Mouse (Mus musculus) neural tube, embryonic 14.5 days (tissue): ENCODE data around the gene Nt5c3. TPM values are rescaled to one million over a fixed set of nuclear protein-coding genes. Genes with fewer than 3 reads are reported as not detected.

ENCODE experiments used
- ATAC-seq: fragments of 200-750 bp; cut with Nextera tagmentation; 2 replicates; pipeline ENCODE4 v1.8.0; 2017; ENCODE audit warnings: low read depth, mild to moderate bottlenecking, moderate TSS enrichment, moderate library complexity
- H3K27ac ChIP-seq: fragments of 300-500 bp; sonication (generic); 2 replicates; pipeline ENCODE4 v1.5.1; 2014; ENCODE audit warnings: low read depth, mild to moderate bottlenecking, control low read depth, low read length, moderate library complexity, mixed read lengths
- H3K27me3 ChIP-seq: fragments of 300-500 bp; sonication (generic); 2 replicates; pipeline ENCODE4 v1.6.1; 2014; ENCODE audit warnings: low read length; ENCODE audit not compliant: control insufficient read depth, insufficient read depth
- H3K36me3 ChIP-seq: fragments of 300-500 bp; sonication (generic); 2 replicates; pipeline ENCODE4 v1.6.1; 2014; ENCODE audit warnings: low read length, mixed read lengths; ENCODE audit not compliant: control insufficient read depth, insufficient read depth
- H3K4me1 ChIP-seq: fragments of 300-500 bp; sonication (generic); 2 replicates; pipeline ENCODE4 v1.6.1; 2014; ENCODE audit warnings: low read length; ENCODE audit not compliant: control insufficient read depth, insufficient read depth
- H3K4me2 ChIP-seq: fragments of 300-500 bp; sonication (generic); 2 replicates; pipeline ENCODE4 v1.6.1; 2014; ENCODE audit warnings: mild to moderate bottlenecking, low read depth, low read length, control low read depth
- H3K4me3 ChIP-seq: fragments of 300-500 bp; sonication (generic); 2 replicates; pipeline ENCODE4 v1.5.1; 2014; ENCODE audit warnings: low read depth, low read length, control low read depth, mixed read lengths
- H3K9ac ChIP-seq: fragments of 300-500 bp; sonication (generic); replicated peaks from 2 replicates; pipeline ENCODE4 v1.6.1; 2014; ENCODE audit warnings: low read depth, mild to moderate bottlenecking, control low read depth, low read length, mixed read lengths
- H3K9me3 ChIP-seq: fragments of 300-500 bp; sonication (generic); 2 replicates; pipeline ENCODE4 v1.6.1; 2016; ENCODE audit warnings: low read length; ENCODE audit not compliant: control insufficient read depth
- WGBS: fragments of 180-500 bp; shearing (Covaris S2); extraction: QIAGEN DNeasy Blood & Tissue Kit; methylation state at CpG from one replicate; pipeline ENCODE4 v1.1.7; 2014; 5-methylcytosine and 5-hydroxymethylcytosine counted together
- polyA plus RNA-seq: library from polyadenylated mRNA; unstranded; fragments of >200 nt; fragmentation: Nextera tagmentation; extraction: Ambion mirVana; gene quantifications from 2 replicates; pipeline ENCODE4 v1.2.1, GENCODE M21; 2014

The Nt5c3 gene
- polyA plus RNA-seq, 1 experiment from 2014 or later = 180 TPM

- ATAC-seq = no peak
- H3K27ac ChIP-seq = no peak overlapping the region
- H3K9me3 ChIP-seq = no peaks in the 10 kb centered on the region
- no peaks in the 10 kb centered on the region for H3K27me3 ChIP-seq
- 0 out of 2 replicates have a peak, but pooled peaks cover 5% of the 10 kb centered on the region for H3K4me1 ChIP-seq
- no peaks in the 10 kb centered on the region for H3K36me3 ChIP-seq
- H3K4me2 ChIP-seq = no peak overlapping the region
- H3K9ac ChIP-seq = no peak overlapping the region
- 95% methylated on average over 7 of the region's 7 CpGs for WGBS
- H3K4me3 ChIP-seq = no peak overlapping the region
Observed at GRCm38 (mm10) chr6:56919330-56920044, 4.2 kb downstream of the Nt5c3 start.

- WGBS = 86% methylated on average over 12 of the region's 12 CpGs
Observed at GRCm38 (mm10) chr6:56917578-56918368, 6.0 kb downstream of the Nt5c3 start.

GRCm38 (mm10) chr6:56916279-56916678, 7.5 kb downstream of the Nt5c3 start:
- H3K27me3 ChIP-seq = no peaks in the 10 kb centered on the region
- H3K36me3 ChIP-seq = no peaks in the 10 kb centered on the region
- no peak for ATAC-seq
- H3K9ac ChIP-seq = no peak overlapping the region
- no peak overlapping the region for H3K27ac ChIP-seq
- no peak overlapping the region for H3K4me2 ChIP-seq
- WGBS = 80% methylated on average over 2 of the region's 2 CpGs
- no peak overlapping the region for H3K4me3 ChIP-seq
- no peaks in the 10 kb centered on the region for H3K4me1 ChIP-seq
- no peaks in the 10 kb centered on the region for H3K9me3 ChIP-seq

More at GRCm38 (mm10) chr6:56917578-56918368, 6.0 kb downstream of the Nt5c3 start:
- no peak overlapping the region for H3K27ac ChIP-seq
- H3K4me3 ChIP-seq = no peak overlapping the region
- H3K4me1 ChIP-seq = 0 out of 2 replicates have a peak, but pooled peaks cover 5% of the 10 kb centered on the region
- H3K36me3 ChIP-seq = no peaks in the 10 kb centered on the region
- no peak overlapping the region for H3K4me2 ChIP-seq
- no peak for ATAC-seq
- no peak overlapping the region for H3K9ac ChIP-seq
- no peaks in the 10 kb centered on the region for H3K27me3 ChIP-seq
- no peaks in the 10 kb centered on the region for H3K9me3 ChIP-seq

- Histone ChIP-seq H3K4me1 (no peaks in the 10 kb centered on the region), H3K27me3 (no peaks in the 10 kb centered on the region), H3K36me3 (no peaks in the 10 kb centered on the region), H3K27ac (no peak overlapping the region), H3K4me2 (no peak overlapping the region), H3K4me3 (no peak overlapping the region), H3K9me3 (no peaks in the 10 kb centered on the region), H3K9ac (no peak overlapping the region)
- no peak for ATAC-seq
- 60% methylated on average over 2 of the region's 2 CpGs for WGBS
Observed at GRCm38 (mm10) chr6:56913092-56913858, 10.5 kb downstream of the Nt5c3 start.

GRCm38 (mm10) chr6:56910910-56911309, 12.8 kb downstream of the Nt5c3 start:
- WGBS = 87% methylated on average over 2 of the region's 2 CpGs

GRCm38 (mm10) chr6:56908912-56909311, 14.8 kb downstream of the Nt5c3 start:
- 11% methylated on average over 4 of the region's 4 CpGs for WGBS
- H3K27ac ChIP-seq = no peak overlapping the region

More at GRCm38 (mm10) chr6:56910910-56911309, 12.8 kb downstream of the Nt5c3 start:
- no peak for ATAC-seq
- no peak overlapping the region for H3K4me2 ChIP-seq
- H3K4me1 ChIP-seq = no peaks in the 10 kb centered on the region
- H3K9me3 ChIP-seq = no peaks in the 10 kb centered on the region
- no peaks in the 10 kb centered on the region for H3K36me3 ChIP-seq
- H3K9ac ChIP-seq = no peak overlapping the region
- no peak overlapping the region for H3K4me3 ChIP-seq
- H3K27ac ChIP-seq = no peak overlapping the region
- no peaks in the 10 kb centered on the region for H3K27me3 ChIP-seq

GRCm38 (mm10) chr6:56908397-56908796, 15.3 kb downstream of the Nt5c3 start:
- Histone ChIP-seq H3K4me3 (no peak overlapping the region), H3K9me3 (no peaks in the 10 kb centered on the region), H3K9ac (no peak overlapping the region), H3K36me3 (no peaks in the 10 kb centered on the region), H3K27ac (no peak overlapping the region), H3K27me3 (no peaks in the 10 kb centered on the region), H3K4me2 (no peak overlapping the region), H3K4me1 (peaks cover 15% of the 10 kb centered on the region)
- no peak for ATAC-seq
- WGBS = 94% methylated on average over 2 of the region's 2 CpGs

More at GRCm38 (mm10) chr6:56908912-56909311, 14.8 kb downstream of the Nt5c3 start:
- H3K4me1 ChIP-seq = peaks cover 12% of the 10 kb centered on the region
- no peaks in the 10 kb centered on the region for H3K9me3 ChIP-seq
- no peak overlapping the region for H3K4me2 ChIP-seq
- no peaks in the 10 kb centered on the region for H3K27me3 ChIP-seq
- ATAC-seq = no peak
- no peak overlapping the region for H3K4me3 ChIP-seq
- H3K36me3 ChIP-seq = no peaks in the 10 kb centered on the region
- H3K9ac ChIP-seq = no peak overlapping the region

GRCm38 (mm10) chr6:56907973-56908372, 15.8 kb downstream of the Nt5c3 start:
- Histone ChIP-seq H3K27me3 (no peaks in the 10 kb centered on the region), H3K4me1 (peaks cover 15% of the 10 kb centered on the region), H3K4me2 (no peak overlapping the region), H3K27ac (no peak overlapping the region), H3K9me3 (no peaks in the 10 kb centered on the region), H3K9ac (no peak overlapping the region), H3K36me3 (no peaks in the 10 kb centered on the region), H3K4me3 (no peak overlapping the region)
- no peak for ATAC-seq
- 97% methylated on average over 3 of the region's 3 CpGs for WGBS
